Mouse (Mus musculus) midbrain, embryonic 12.5 days (tissue): ENCODE data around the gene Slc13a4. TPM values are rescaled to one million over a fixed set of nuclear protein-coding genes. Genes with fewer than 3 reads are reported as not detected.

ENCODE experiments used
- ATAC-seq: fragments of 200-750 bp; cut with Nextera tagmentation; 2 replicates; pipeline ENCODE4 v1.8.0; 2017; ENCODE audit warnings: low read depth, moderate TSS enrichment, moderate library complexity; ENCODE audit not compliant: low FRiP score
- H3K27ac ChIP-seq: fragments of 300-500 bp; sonication (generic); replicated peaks from 2 replicates; pipeline ENCODE4 v1.5.1; 2016; ENCODE audit warnings: mild to moderate bottlenecking
- H3K27me3 ChIP-seq: fragments of 300-500 bp; sonication (generic); 2 replicates; pipeline ENCODE4 v1.6.1; 2016; ENCODE audit warnings: mild to moderate bottlenecking
- H3K36me3 ChIP-seq: fragments of 300-500 bp; sonication (generic); 2 replicates; pipeline ENCODE4 v1.6.1; 2016
- H3K4me1 ChIP-seq: fragments of 300-500 bp; sonication (generic); 2 replicates; pipeline ENCODE4 v1.6.1; 2016
- H3K4me2 ChIP-seq: fragments of 300-500 bp; sonication (generic); replicated peaks from 2 replicates; pipeline ENCODE4 v1.6.1; 2016; ENCODE audit warnings: mild to moderate bottlenecking, moderate library complexity
- H3K4me3 ChIP-seq: fragments of 300-500 bp; sonication (generic); 2 replicates; pipeline ENCODE4 v1.5.1; 2016; ENCODE audit warnings: mild to moderate bottlenecking
- H3K9ac ChIP-seq: fragments of 300-500 bp; sonication (generic); replicated peaks from 2 replicates; pipeline ENCODE4 v1.6.1; 2016; ENCODE audit warnings: mild to moderate bottlenecking, moderate library complexity
- H3K9me3 ChIP-seq: fragments of 300-500 bp; sonication (generic); 2 replicates; pipeline ENCODE4 v1.6.1; 2016; ENCODE audit warnings: mild to moderate bottlenecking
- WGBS: fragments of 180-500 bp; shearing (Covaris S2); methylation state at CpG from one replicate; pipeline ENCODE4 v1.1.7; 2016; 5-methylcytosine and 5-hydroxymethylcytosine counted together
- polyA plus RNA-seq: library from polyadenylated mRNA; unstranded; fragments of >200 nt; fragmentation: Nextera tagmentation; extraction: Ambion mirVana; gene quantifications from 2 replicates; pipeline ENCODE4 v1.2.1, GENCODE M21; 2016

Slc13a4 gene
- polyA plus RNA-seq = 0.26 and 0.38 TPM in 2 replicates

- Histone ChIP-seq H3K36me3 (no peaks in the 10 kb centered on the region), H3K27ac (no peak within 1 kb of the TSS), H3K9me3 (no peaks in the 10 kb centered on the region), H3K27me3 (no peaks in the 10 kb centered on the region), H3K4me3 (no peak within 1 kb of the TSS), H3K4me2 (no peak within 1 kb of the TSS), H3K4me1 (no peaks in the 10 kb centered on the region), H3K9ac (no peak within 1 kb of the TSS)
- no peak for ATAC-seq
- WGBS = 21% methylated on average over 7 of the region's 7 CpGs
Observed at GRCm38 (mm10) chr6:35308037-35308436, at the start of gene Slc13a4. Gene Slc13a4, minus strand, starts transcription at chr6:35308131.

- no peaks in the 10 kb centered on the region for H3K36me3 ChIP-seq
- H3K4me1 ChIP-seq = peaks cover 16% of the 10 kb centered on the region
- no peaks in the 10 kb centered on the region for H3K9me3 ChIP-seq
- no peak overlapping the region for H3K4me2 ChIP-seq
- no peak for ATAC-seq
- 88% methylated on average over 3 of the region's 3 CpGs for WGBS
- H3K27me3 ChIP-seq = no peaks in the 10 kb centered on the region
- 0 out of 2 replicates have a peak overlapping the region, but pooled peaks have one; percentile 32 for H3K27ac ChIP-seq
- no peak overlapping the region for H3K9ac ChIP-seq
- no peak overlapping the region for H3K4me3 ChIP-seq
Observed at GRCm38 (mm10) chr6:35355320-35355719, 47.4 kb upstream of the Slc13a4 start.

GRCm38 (mm10) chr6:35354622-35354998 is 46.7 kb upstream of the Slc13a4 start:
- no peak overlapping the region for H3K4me3 ChIP-seq
- H3K4me2 ChIP-seq = peak overlapping the region; percentile 36
- no peak overlapping the region for H3K9ac ChIP-seq
- H3K9me3 ChIP-seq = no peaks in the 10 kb centered on the region
- WGBS = 11% methylated on average over 6 of the region's 6 CpGs
- H3K27me3 ChIP-seq = no peaks in the 10 kb centered on the region
- peak; percentile 76 for ATAC-seq
- H3K27ac ChIP-seq = no peak overlapping the region
- peaks cover 16% of the 10 kb centered on the region for H3K4me1 ChIP-seq
- no peaks in the 10 kb centered on the region for H3K36me3 ChIP-seq

- Histone ChIP-seq H3K9ac (no peak overlapping the region), H3K27me3 (no peaks in the 10 kb centered on the region), H3K36me3 (no peaks in the 10 kb centered on the region), H3K4me1 (peaks cover 16% of the 10 kb centered on the region), H3K9me3 (no peaks in the 10 kb centered on the region), H3K4me2 (peak overlapping the region; percentile 36), H3K4me3 (no peak overlapping the region), H3K27ac (no peak overlapping the region)
- peak; percentile 39; the same call in 1 of the 2 replicates for ATAC-seq
- WGBS = 10% methylated on average over 16 of the region's 18 CpGs
Observed at GRCm38 (mm10) chr6:35353846-35354621, 46.1 kb upstream of the Slc13a4 start.

GRCm38 (mm10) chr6:35353416-35353815 is 45.5 kb upstream of the Slc13a4 start:
- 56% methylated on average over 5 of the region's 5 CpGs for WGBS
- Histone ChIP-seq H3K4me1 (peaks cover 16% of the 10 kb centered on the region), H3K9ac (no peak overlapping the region), H3K27ac (no peak overlapping the region), H3K9me3 (no peaks in the 10 kb centered on the region), H3K27me3 (no peaks in the 10 kb centered on the region), H3K4me3 (no peak overlapping the region), H3K4me2 (peak overlapping the region; percentile 36; the same call in 1 of the 2 replicates), H3K36me3 (no peaks in the 10 kb centered on the region)
- no peak for ATAC-seq

GRCm38 (mm10) chr6:35352867-35353266 is 44.9 kb upstream of the Slc13a4 start:
- no peaks in the 10 kb centered on the region for H3K36me3 ChIP-seq
- H3K27ac ChIP-seq = no peak overlapping the region
- no peaks in the 10 kb centered on the region for H3K27me3 ChIP-seq
- H3K9ac ChIP-seq = no peak overlapping the region
- WGBS = 86% methylated on average over 8 of the region's 8 CpGs
- peaks cover 16% of the 10 kb centered on the region for H3K4me1 ChIP-seq
- H3K9me3 ChIP-seq = no peaks in the 10 kb centered on the region
- no peak overlapping the region for H3K4me2 ChIP-seq
- no peak overlapping the region for H3K4me3 ChIP-seq
- ATAC-seq = no peak

GRCm38 (mm10) chr6:35351826-35352225 is 43.9 kb upstream of the Slc13a4 start:
- no peak for ATAC-seq
- no peak overlapping the region for H3K4me3 ChIP-seq
- no peak overlapping the region for H3K4me2 ChIP-seq
- no peak overlapping the region for H3K9ac ChIP-seq
- no peaks in the 10 kb centered on the region for H3K36me3 ChIP-seq
- H3K27me3 ChIP-seq = no peaks in the 10 kb centered on the region
- WGBS = 91% methylated on average over 3 of the region's 3 CpGs
- peaks cover 16% of the 10 kb centered on the region for H3K4me1 ChIP-seq
- H3K27ac ChIP-seq = no peak overlapping the region
- H3K9me3 ChIP-seq = no peaks in the 10 kb centered on the region

- Histone ChIP-seq H3K4me1 (peaks cover 13% of the 10 kb centered on the region), H3K4me2 (no peak overlapping the region), H3K9ac (no peak overlapping the region), H3K9me3 (no peaks in the 10 kb centered on the region), H3K4me3 (no peak overlapping the region), H3K27me3 (no peaks in the 10 kb centered on the region), H3K27ac (no peak overlapping the region), H3K36me3 (no peaks in the 10 kb centered on the region)
- WGBS = 76% methylated on average over 7 of the region's 7 CpGs
- no peak for ATAC-seq
Observed at GRCm38 (mm10) chr6:35349784-35350183, 41.9 kb upstream of the Slc13a4 start.

- H3K9me3 ChIP-seq = no peaks in the 10 kb centered on the region
- no peak for ATAC-seq
- no peak overlapping the region for H3K4me3 ChIP-seq
- WGBS = 5% methylated on average over 3 of the region's 3 CpGs
- H3K36me3 ChIP-seq = no peaks in the 10 kb centered on the region
- H3K27me3 ChIP-seq = no peaks in the 10 kb centered on the region
- peaks cover 8% of the 10 kb centered on the region; the same call in 1 of the 2 replicates for H3K4me1 ChIP-seq
- no peak overlapping the region for H3K9ac ChIP-seq
- H3K4me2 ChIP-seq = no peak overlapping the region
- H3K27ac ChIP-seq = peak overlapping the region; percentile 52
Observed at GRCm38 (mm10) chr6:35338640-35339039, 30.7 kb upstream of the Slc13a4 start.

- Histone ChIP-seq H3K9ac (no peak overlapping the region), H3K4me1 (peaks cover 8% of the 10 kb centered on the region; the same call in 1 of the 2 replicates), H3K9me3 (no peaks in the 10 kb centered on the region), H3K27ac (no peak overlapping the region), H3K36me3 (no peaks in the 10 kb centered on the region), H3K27me3 (no peaks in the 10 kb centered on the region), H3K4me3 (no peak overlapping the region), H3K4me2 (no peak overlapping the region)
- 82% methylated on average over 8 of the region's 8 CpGs for WGBS
- no peak for ATAC-seq
Observed at GRCm38 (mm10) chr6:35337836-35338235, 29.9 kb upstream of the Slc13a4 start.

GRCm38 (mm10) chr6:35335452-35335851 is 27.5 kb upstream of the Slc13a4 start:
- H3K4me2 ChIP-seq = no peak overlapping the region
- H3K27me3 ChIP-seq = no peaks in the 10 kb centered on the region
- 81% methylated on average over 5 of the region's 5 CpGs for WGBS
- H3K9me3 ChIP-seq = no peaks in the 10 kb centered on the region
- no peak for ATAC-seq
- peaks cover 8% of the 10 kb centered on the region; the same call in 1 of the 2 replicates for H3K4me1 ChIP-seq
- no peak overlapping the region for H3K9ac ChIP-seq
- no peak overlapping the region for H3K4me3 ChIP-seq
- no peaks in the 10 kb centered on the region for H3K36me3 ChIP-seq
- H3K27ac ChIP-seq = no peak overlapping the region

- H3K36me3 ChIP-seq = no peaks in the 10 kb centered on the region
- no peaks in the 10 kb centered on the region for H3K9me3 ChIP-seq
- no peaks in the 10 kb centered on the region for H3K27me3 ChIP-seq
- ATAC-seq = no peak
- H3K27ac ChIP-seq = no peak overlapping the region
- WGBS = 73% methylated on average over 4 of the region's 4 CpGs
- peaks cover 8% of the 10 kb centered on the region; the same call in 1 of the 2 replicates for H3K4me1 ChIP-seq
- H3K9ac ChIP-seq = no peak overlapping the region
- no peak overlapping the region for H3K4me3 ChIP-seq
- no peak overlapping the region for H3K4me2 ChIP-seq
Observed at GRCm38 (mm10) chr6:35334278-35334677, 26.3 kb upstream of the Slc13a4 start.
